Mouse (Mus musculus): ENCODE data around the gene Vim. TPM values are rescaled to one million over a fixed set of nuclear protein-coding genes. Genes with fewer than 3 reads are reported as not detected.

Gene Vim
- total RNA-seq (2023) = 1,000 to 10,000 TPM; 2,758 to 3,403 TPM

GRCm38 (mm10) chr2:13573408-13574065 is at the start of gene Vim:
Gene Vim (plus strand): TSS chr2:13573927.

GRCm38 (mm10) chr2:13544193-13544824 is 29.4 kb upstream of the Vim start, which contains the start of gene Trdmt1:
Gene Trdmt1 (minus strand): TSS chr2:13544668.

Other genes starting within 250 kb of the Vim start
- gene Cubn, start 82.1 kb upstream of the Vim start, total RNA-seq (2023) = not detected
- gene Trdmt1, start 29.3 kb upstream of the Vim start, total RNA-seq (2023) = 10 to 100 TPM in 1 of 2 experiments, 1 to 10 TPM in 1; 8.2 to 11.8 TPM
- gene St8sia6, start 220.1 kb downstream of the Vim start, total RNA-seq (2023) = 10 to 100 TPM; 20.2 to 24.8 TPM

Data from monocyte, adult 59 days (primary cell).